Mouse (Mus musculus) gastrocnemius, adult 18-20 months (tissue): Measurements from ENCODE around the gene Mlh3. TPM values are rescaled to one million over a fixed set of nuclear protein-coding genes. Genes with fewer than 3 reads are reported as not detected.

Source experiments
- DNase-seq: peaks from one replicate; pipeline ENCODE4 v3.0.0; 2021; ENCODE audit warnings: low spot score
- long read RNA-seq, 2 experiments: library from polyadenylated mRNA; stranded (forward); transcript quantifications; one replicate each; pipeline ENCODE4 v2.0.0; 2021
- total RNA-seq, 2 experiments: library from RNA; stranded (reverse); gene quantifications; 2 replicates each; pipeline ENCODE4 v1.2.3; 2021

Mlh3 gene
- 10 to 100 TPM; 10.4 to 10.7 TPM for total RNA-seq
- long read RNA-seq, experiment 1, full-length matches to known transcripts: 5 of 7 reads
- long read RNA-seq, experiment 1, partial matches to known transcripts: 2 of 7 reads
- long read RNA-seq, experiment 1, other reads (novel, unspliced or antisense): 0 of 7 reads
- long read RNA-seq, experiment 2, full-length matches to known transcripts: 5 of 7 reads
- long read RNA-seq, experiment 2, partial matches to known transcripts: 1 of 7 reads
- long read RNA-seq, experiment 2, other reads (novel, unspliced or antisense): 1 of 7 reads

DNA sequence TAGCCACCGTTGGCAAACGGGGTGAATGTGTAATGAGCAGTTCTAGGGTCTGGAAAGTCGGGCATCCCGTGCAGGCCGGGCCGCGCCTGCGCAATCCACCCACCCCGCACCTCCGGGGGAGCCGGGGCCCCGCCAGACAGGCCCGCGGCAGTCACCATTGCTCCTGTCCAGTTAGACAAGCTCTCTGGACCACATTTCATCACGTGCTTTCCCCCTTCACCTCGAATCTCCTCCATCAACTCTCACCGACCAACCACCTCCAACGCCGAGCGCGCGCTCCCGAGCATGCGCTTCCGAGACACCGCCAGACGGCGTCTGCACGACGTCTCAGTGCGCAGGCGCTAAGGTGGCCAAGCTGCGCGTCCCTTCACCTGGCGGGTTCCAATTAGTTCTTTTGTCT, at the start of gene Mlh3:
Gene Mlh3, minus strand, starts transcription at position 281 of the 400 bp plus-strand sequence.
- DNase-seq: peak; percentile 75

DNA sequence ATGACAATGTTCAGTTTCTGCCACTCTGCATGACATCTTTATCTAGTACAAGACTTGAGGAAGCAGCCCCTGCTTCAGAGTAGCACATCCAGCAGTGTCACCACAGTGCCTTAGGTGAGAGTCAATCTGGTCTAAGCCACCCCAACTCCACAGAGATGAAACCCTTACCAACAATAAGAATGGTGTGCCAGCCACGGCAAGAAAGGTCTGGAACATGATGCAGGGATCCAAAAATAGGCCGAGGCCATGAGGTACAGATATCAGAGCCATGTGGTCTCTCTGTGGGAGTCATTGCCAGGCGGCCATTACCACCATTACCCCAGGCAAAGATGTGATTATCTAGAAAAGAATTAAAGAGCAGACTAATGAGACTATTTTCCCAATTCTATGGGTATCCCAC, 38.3 kb upstream of the Mlh3 start:
- DNase-seq: no peak

DNA sequence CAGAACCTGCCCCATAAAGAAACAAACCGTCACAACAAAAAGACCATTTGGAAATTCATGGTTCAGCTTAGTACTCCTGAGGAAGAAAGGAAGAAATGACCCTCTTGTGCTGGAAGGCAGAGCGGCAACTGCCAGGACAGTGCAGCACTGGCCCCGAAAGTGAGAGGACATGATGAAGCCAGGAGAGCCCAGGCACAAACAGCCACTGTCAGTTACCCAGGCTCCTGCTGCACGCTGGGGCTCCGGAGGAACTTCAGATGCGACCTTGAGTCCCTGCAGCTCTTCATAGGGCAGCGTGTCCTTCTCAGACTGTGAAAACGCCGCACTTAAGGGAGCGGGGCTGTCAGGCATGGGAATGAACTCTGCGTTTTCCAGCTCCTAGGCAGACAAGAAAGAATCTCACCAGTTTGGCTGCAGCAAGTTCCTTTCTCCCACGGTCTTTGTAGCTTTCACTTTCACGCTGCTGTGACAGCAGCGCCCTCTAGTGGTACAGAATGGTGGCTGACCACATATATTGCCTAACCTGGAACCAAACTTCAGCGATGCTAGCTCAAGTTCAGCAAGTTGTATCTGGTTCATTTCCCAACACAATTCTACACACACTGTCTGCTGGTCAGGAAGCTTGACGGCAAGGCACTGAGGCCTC, 35.0 kb upstream of the Mlh3 start:
- peak; percentile 86 for DNase-seq

DNA sequence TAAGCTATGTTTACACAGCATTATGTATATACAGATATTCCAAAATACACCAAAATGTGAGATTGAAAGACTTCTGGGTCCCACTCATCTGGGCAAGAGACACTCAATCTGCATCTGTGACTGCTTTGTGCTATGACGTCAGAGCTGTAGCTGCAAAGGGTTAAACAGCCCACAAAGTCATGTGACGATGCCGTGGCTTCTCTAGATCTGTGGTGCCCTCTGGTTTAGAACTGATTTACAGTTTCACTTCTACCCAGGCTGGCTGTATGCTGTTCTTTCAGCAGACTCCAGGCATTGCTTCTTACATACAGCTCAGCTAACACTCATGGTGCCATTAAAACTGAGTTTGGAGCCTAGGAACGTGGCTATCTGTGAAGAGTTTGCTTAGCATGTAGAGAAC, 34.3 kb upstream of the Mlh3 start:
- no peak for DNase-seq

DNA sequence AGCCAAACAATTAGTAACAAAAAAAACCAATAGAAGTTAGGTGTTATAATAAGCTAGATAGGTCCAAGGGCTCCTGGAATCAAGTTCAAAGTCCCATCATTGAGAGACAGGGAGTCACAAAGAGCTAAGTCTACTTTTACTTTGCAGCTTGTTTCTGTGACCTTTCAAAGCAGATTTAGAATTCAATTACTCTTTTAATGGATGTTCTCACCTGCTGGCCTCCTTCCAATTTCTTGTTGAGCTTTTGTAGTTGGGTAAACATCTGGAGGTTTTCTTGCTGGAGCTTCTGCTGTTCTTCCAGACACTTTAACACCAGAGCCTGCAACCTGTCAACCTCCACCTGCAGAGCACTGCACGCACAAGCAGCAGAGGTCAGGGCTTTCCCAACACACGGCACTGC, 32.9 kb upstream of the Mlh3 start:
- no peak for DNase-seq

DNA sequence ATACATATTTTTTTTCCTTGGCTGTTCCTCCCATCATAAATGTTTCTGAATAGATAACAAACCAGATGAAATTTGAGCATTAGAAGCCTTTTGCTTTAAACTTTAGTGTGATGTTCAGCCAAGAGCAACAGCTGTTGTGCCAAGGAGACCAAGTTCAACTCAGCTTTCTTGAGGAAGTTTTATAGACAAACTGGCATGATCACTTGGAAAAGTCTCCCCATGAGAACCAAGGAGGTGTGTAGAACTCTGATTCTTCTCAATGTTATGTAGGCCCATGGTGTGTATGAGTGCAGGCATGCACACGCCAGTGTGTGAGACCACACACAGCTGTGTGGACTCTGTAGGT, 28.4 kb upstream of the Mlh3 start:
- DNase-seq: no peak

DNA sequence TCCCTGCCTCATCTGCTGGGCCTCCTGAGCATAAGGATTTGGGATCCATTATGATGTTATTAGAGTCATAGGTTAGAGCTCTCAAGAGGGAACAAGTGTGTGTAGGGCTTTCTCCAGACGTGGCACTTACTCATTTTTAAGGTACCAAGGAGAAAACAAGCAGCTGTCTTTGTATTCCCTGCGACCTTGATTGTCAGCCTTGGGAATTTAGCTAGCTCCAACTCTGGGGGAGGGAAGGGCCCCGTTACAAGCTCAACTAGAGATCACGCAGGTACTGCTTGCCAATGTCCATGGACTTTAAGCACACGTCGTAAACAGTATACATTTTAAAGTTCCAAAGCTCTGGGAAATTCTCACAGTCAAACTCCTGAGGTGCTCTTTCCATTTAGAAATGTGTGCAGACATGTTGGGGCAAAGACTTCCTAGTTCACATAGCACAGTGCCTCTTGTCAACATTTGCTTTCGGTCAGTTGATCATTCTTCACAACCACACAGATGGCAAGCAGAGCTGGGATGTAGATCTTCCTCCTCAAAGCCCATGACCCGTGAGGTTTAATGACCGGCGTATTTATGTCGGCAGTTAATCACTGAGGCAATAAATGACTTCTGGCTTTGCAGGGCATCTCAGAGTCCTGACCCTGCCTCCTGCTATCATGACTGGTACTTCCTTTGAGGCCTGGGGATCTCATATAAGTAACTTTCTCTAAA, 27.9 kb upstream of the Mlh3 start:
- no peak for DNase-seq

DNA sequence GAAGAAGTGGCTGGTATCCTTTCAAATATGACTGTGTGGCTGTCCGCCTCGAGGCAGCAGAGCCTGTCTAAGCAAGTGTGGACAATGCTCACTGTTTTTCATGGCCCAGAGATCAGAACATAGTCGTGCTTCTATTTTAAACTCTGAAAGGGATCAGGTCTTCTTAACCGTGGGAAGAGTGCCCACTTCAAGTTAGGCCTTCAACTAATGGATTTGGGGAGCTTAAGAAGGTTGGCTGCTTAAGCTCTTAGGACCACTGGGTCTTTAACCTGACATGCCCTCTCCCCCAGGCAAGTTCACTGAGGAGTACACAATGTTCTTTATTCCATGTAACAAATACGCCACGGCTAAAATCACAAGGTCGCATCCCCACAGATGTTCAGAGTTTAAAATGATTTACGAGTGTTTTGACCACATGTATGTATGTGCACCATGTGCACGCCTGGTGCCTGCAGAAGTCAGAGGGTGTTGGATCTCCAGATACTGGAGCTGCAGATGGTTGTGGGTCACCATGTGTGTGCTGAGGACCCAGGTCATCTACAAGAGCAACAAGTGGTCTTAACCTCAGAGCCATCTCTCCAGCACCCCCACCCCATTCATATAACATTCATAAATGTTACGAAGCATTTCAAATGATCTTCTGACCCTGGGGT, 27.1 kb upstream of the Mlh3 start:
- no peak for DNase-seq

DNA sequence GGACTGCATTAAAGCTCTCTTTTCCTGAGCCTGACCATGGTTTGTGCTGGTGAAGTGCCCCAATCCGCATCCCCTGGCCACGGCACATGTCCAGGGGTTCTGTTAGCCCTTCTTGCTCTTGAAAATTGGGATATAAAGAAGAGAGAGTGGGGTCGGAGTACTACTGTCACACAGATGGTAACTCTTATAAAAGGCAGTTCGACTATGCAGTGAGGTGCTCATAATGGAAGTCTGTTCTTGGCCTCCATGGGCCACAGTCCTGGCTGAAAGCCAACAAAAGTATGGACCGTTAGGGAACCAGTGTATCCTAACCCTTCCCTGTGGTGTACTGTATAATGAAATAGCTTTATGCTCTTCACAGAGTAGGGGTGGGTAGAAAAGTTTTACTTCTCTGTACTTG, 26.5 kb upstream of the Mlh3 start:
- no peak for DNase-seq

DNA sequence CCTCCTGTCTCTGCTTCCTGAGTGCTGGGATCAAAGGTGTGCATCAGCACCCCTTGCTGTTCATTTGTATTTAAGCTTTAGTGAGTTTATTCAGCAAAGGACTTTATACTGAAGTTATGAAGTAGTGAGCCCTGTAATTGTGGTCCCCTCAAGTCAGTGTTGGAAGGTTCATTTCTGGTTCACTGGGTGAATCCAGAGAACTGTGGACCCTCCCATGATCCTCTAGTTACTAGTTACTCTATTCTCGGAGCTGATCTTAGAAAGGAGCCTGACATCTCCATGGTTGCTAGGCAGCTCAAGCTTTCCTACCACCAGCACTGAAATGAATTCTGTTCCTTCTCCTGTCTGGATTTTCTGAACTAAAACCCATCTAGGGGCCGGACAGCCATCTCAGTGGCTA, 25.1 kb upstream of the Mlh3 start:
- no peak for DNase-seq

DNA sequence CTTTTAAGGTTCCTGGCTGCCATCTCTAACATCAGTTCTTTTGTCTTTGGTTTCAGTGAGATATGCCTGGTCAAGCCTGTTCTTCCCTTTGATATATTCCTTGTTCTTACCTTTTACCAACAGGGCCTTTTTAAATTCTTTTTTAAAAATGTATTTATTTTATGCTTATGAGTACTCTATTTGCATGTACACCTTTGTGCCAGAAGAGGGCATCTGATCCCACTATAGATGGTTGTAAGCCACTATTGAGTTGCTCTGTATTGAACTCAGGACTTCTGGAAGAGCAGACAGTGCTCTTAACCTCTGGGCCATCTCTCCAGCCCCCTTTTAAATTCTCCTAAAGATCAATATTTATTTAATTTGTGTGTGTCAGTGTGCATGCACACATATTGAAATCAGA, 22.5 kb upstream of the Mlh3 start:
- DNase-seq: no peak

DNA sequence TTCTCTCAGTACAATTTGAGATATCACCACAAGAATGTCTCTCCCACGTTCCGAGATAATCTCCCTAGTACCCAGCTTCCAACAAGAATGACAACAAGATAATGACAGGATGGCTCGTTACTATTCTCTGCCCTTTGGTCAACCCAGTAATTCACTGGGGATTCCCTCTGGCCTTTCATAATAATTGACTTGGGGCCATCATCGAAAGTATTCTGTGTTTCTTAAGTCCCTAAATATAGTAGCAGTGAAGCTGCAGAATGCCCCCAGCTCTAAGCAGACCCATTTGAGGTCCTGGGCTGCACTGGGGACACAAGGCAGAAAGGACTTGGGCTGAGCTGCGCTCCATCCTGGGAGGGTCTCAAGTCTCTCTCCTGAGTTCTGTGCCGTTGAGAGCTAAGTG, 21.9 kb upstream of the Mlh3 start:
- no peak for DNase-seq

DNA sequence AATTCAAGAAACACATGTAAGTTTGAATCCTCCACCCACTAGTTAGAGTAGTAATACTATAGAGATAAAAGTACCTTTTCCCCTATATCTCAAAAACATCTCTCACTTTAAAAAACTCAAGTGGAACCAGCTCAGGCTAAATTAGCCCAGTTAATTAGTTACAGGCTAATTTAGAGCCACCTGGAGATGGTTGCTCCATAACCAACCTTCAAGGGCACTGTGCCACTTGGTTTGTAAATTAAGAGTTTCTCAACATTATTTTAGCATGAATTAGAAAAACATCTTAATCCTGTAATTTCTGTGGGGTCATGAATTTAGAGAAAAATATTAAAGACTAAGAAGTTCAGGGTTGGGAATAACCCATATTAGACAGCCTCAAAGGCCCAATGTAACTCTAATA, 21.1 kb upstream of the Mlh3 start:
- DNase-seq: no peak

DNA sequence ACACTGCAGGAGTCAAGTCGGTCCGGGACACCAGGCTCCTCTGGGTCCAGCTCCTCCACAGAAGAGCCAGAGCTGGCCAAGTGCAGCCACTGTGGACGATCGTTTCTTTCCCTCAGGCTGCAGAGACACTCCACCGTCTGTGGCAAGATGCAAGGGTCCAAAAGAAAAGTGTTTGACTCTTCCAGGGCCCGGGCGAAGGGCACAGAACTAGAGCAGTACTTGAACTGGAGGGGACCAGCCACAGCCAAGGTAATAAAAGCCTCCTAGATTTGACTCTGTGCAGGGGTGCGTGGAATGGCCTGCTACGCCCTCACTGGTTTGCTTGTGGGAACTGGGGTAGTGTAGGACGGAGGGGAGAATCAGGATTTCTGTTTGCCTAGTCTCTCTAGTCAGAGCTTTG, 20.2 kb upstream of the Mlh3 start:
- DNase-seq: no peak

DNA sequence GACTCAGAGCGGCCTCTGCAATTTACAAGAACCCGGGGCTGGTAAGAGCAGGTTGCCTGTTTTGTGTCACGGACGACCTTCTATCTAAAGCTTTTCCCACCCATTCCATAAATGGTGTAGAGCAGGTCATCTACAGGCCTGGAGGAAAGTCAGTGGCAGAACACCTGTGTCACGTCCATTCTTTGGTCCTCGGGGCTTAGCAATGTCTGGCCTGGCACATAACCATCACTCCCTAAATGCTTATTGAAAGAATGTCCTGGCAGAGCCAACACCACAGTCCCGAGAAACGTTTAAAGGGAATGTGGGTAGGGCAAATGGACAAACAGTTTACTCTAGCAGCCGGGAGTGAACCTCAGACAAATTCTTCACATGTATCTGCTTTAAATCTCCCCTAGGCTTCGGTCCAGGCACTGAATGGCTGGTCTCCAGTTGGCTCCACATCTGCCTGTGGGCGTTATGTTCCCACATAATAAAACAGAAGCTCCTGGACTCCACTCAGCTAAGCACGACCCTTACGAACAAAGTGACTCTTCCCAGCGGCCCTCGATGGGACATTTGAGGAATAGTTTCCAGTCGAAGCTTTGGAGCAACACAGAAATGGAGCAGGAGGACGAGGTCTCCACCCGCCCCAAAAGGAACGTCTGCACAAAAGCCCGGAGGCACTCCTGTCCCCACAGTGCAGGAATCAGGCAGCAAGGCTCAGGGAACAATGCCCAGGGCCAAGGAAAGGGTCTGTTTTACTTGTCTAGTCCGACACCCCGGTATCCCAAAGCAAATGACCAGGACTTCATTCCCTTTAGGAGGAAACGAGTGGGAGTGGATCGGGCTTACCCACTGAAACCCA, 19.0 kb upstream of the Mlh3 start:
- DNase-seq: no peak

DNA sequence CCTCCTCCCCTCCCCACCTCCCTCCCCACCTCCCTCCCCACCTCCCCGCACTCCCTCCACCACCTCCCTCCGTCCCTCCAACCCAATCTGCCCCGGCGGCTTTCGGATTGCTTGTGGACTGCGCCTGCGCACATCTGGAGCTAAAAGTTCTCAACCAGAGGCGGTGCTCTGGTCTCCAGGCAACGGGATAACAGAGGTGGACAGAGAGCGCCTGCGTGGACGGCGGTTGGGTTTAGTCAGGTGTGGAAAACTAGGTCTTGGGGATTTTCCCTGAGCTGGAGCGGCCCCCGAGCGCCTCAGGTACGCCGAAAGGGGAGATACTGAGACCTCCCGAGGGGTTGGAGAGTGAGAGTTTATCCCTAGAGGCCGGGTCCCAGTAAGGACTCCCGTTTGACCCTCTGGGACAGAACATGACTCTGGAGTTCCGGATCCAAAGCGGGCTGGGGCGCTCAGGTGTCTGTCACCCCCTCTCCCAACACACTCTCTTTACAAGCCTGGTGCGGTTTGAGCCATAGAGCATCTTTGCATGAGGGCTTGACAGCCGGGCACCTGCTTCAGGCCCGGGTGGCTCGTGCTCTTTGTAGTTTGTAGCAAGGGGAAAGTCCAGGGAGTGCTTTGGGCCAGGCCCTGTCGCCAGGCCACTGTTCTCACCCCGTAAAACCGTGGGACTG, 18.2 kb upstream of the Mlh3 start, which contains the start of gene Zc2hc1c:
Gene Zc2hc1c, plus strand, starts transcription at position 106 of the 671 bp plus-strand sequence.
- DNase-seq: peak; percentile 91

DNA sequence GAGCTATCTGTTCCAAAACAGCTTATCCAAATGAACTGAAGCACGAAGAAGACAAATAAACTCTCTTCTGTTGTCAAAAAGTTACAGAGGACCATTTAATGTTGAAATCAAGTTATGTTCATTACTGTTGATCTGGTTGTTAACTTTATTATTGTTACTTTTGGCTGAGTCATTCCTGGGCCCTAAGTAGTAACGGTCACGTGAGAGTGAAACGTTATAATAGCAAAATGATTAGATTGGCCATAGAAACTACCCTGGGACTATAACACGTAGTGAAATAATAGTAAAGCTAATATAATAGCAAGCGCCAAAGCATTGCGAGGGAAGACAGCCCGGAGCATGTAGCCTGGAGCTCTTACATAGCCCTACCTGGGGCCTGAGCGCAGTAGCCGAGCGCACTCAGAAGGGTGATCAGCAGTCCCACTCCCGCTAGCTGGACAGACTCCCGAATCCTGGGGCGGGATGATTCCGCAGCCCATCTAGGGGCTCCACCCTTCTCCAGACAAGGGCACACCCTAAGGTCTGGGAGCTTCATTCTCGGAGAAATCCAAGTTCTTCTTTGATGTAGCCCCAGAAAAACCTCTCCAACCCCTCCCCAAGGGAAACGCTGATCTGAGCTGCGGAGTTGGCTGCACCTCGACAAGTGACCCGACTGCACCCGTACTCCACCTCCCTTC, 17.5 kb upstream of the Mlh3 start, which contains the start of gene Acyp1:
Gene Acyp1, minus strand, starts transcription at position 630 of the 677 bp plus-strand sequence.
- DNase-seq: peak; percentile 61

DNA sequence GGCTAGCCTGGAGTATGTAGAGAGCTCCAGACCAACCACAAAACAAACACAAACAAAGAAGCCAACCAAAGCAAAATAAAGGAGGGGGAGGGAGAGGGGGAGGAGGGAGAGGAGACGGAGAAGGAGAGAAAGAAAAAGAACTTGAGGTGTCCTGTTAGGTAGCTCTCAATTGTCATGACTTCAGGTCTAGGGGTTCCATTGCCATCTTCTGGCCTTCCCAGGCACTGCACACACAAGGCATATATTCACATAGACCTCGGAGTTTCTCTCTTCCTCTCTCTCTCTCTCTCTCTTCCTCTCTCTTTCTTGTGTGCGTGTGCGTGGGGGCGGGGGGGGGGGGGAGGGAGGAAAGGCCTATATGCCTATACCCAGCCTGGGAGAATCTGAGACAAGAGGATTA, 16.5 kb upstream of the Mlh3 start:
- no peak for DNase-seq

DNA sequence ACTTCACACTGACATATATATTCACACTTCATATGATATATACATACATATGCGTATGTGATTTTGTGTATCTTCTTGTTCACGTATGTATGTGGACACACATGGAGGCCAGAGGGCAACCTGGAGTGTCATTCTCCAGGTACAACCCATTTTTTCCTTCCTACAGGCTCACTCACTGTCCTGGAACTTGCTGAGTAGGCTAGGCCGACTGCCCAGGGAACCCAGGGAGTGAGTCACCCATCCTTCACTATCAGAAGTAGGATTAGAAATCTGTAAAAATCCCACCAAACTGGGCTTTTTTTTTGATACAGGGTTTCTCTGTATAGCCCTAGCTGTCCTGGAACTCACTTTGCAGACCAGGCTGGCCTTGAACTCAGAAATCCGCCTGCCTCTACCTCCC, 14.6 kb upstream of the Mlh3 start:
- no peak for DNase-seq

DNA sequence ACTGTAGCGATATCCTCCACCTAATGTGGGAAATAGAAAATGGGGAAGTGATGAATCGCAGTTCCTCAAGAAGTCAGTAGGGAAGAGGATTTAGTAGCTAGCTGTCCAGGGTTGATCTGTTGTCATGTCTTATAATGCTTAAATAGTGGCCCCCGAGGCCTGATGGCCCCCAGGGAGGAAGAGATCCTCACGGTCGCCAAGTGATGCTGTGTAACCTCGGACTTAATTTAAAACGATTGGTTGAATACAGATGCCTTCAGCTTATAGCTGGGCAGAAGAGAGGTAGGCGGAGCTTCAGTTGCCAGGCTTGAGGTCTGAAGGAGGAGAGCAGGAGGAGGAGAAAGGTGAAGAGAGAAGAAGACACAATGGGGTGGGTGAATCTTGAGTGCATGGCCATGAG, 13.9 kb upstream of the Mlh3 start:
- no peak for DNase-seq
